Mouse (Mus musculus) liver, embryonic 11.5 days (tissue): Measurements from ENCODE around the gene Gstp1. TPM values are rescaled to one million over a fixed set of nuclear protein-coding genes. Genes with fewer than 3 reads are reported as not detected.

ENCODE experiments used
- ATAC-seq: fragments of 200-750 bp; cut with Nextera tagmentation; replicated peaks from 2 replicates; pipeline ENCODE4 v1.8.0; 2017; ENCODE audit warnings: moderate number of reproducible peaks, mild to moderate bottlenecking, moderate TSS enrichment, moderate library complexity; ENCODE audit not compliant: low FRiP score
- DNase-seq: peaks from one replicate; pipeline ENCODE4 v3.0.0-alpha.2; 2017; ENCODE audit warnings: low spot score
- H3K27ac ChIP-seq: fragments of 300-500 bp; sonication (generic); 2 replicates; pipeline ENCODE4 v1.5.1; 2014; ENCODE audit warnings: mild to moderate bottlenecking, low read depth, low read length, control low read depth
- H3K27me3 ChIP-seq: fragments of 300-500 bp; sonication (generic); replicated peaks from 2 replicates; pipeline ENCODE4 v1.6.1; 2014; ENCODE audit warnings: low read length, mixed read lengths; ENCODE audit not compliant: control insufficient read depth, insufficient read depth
- H3K36me3 ChIP-seq: fragments of 300-500 bp; sonication (generic); 2 replicates; pipeline ENCODE4 v1.6.1; 2014; ENCODE audit warnings: mild to moderate bottlenecking, low read length, moderate library complexity, mixed read lengths; ENCODE audit not compliant: control insufficient read depth, insufficient read depth
- H3K4me1 ChIP-seq: fragments of 300-500 bp; sonication (generic); replicated peaks from 2 replicates; pipeline ENCODE4 v1.6.1; 2014; ENCODE audit warnings: low read length, mixed read lengths; ENCODE audit not compliant: control insufficient read depth, insufficient read depth
- H3K4me2 ChIP-seq: fragments of 300-500 bp; sonication (generic); 2 replicates; pipeline ENCODE4 v1.6.1; 2014; ENCODE audit warnings: mild to moderate bottlenecking, control low read depth, moderate library complexity
- H3K4me3 ChIP-seq: fragments of 300-500 bp; sonication (generic); 2 replicates; pipeline ENCODE4 v1.5.1; 2014; ENCODE audit warnings: low read depth, low read length, control low read depth
- H3K9ac ChIP-seq: fragments of 300-500 bp; sonication (generic); 2 replicates; pipeline ENCODE4 v1.6.1; 2014; ENCODE audit warnings: low read depth, low read length, control low read depth
- H3K9me3 ChIP-seq: fragments of 300-500 bp; sonication (generic); 2 replicates; pipeline ENCODE4 v1.6.1; 2016; ENCODE audit warnings: low read length, inconsistent platforms, mixed read lengths; ENCODE audit not compliant: control insufficient read depth
- WGBS: fragments of 180-500 bp; shearing (Covaris S2); extraction: QIAGEN DNeasy Blood & Tissue Kit; methylation state at CpG from one replicate; pipeline ENCODE4 v1.1.7; 2014; 5-methylcytosine and 5-hydroxymethylcytosine counted together
- polyA plus RNA-seq: library from polyadenylated mRNA; unstranded; fragments of >200 nt; fragmentation: Nextera tagmentation; extraction: Ambion mirVana; gene quantifications from 2 replicates; pipeline ENCODE4 v1.2.1, GENCODE M21; 2014

Gene Gstp1
- polyA plus RNA-seq, 1 experiment from 2014 or later = 765 TPM

DNA sequence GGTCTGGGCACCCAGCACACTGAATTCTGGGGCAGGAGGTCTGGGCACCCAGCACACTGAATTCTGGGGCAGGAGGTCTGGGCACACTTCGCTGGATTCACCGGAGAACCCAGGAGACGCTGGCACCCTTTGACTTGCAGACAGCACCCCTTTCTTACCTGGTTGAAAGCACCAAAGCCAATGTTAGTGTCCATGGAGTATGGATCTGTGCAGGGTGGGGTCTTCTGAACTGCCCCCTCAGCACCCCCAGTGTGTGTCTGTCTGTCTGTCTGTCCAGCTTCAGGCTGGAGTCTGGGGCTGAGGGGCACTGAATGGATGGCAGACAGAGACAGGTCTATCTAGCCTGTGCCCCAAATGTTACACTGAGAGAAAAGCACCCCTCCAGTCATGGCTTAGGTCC lies 46.2 kb downstream of the Gstp1 start:
- Histone ChIP-seq H3K27ac (no peak overlapping the region), H3K4me1 (peaks cover 10% of the 10 kb centered on the region), H3K36me3 (no peaks in the 10 kb centered on the region), H3K9me3 (no peaks in the 10 kb centered on the region), H3K4me2 (no peak overlapping the region), H3K9ac (no peak overlapping the region), H3K4me3 (no peak overlapping the region), H3K27me3 (no peaks in the 10 kb centered on the region)
- no peak for DNase-seq
- ATAC-seq = no peak
- 89% methylated on average over 3 of the region's 3 CpGs for WGBS

DNA sequence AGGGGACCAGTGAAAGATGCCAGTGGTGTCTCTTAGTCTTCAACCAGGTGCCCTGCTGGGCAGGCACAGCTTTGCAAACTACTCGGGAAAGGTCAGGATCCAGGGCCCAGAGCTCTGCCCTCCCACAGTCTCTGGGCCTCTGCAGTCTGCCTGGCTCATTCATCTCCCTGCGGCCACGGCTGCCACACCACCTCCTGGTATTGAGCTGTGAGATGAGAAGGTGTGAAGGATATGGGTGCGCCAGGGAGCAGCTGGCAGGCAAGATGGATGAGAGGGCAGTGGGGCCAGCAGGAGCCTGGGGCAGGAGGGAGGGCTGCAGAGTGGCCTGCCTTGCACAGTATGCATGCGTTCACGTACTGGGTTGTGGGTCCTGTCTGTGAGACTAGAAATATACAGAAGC lies 47.0 kb downstream of the Gstp1 start:
- Histone ChIP-seq H3K9ac (no peak overlapping the region), H3K4me3 (no peak overlapping the region), H3K27ac (no peak overlapping the region), H3K4me2 (no peak overlapping the region), H3K36me3 (no peaks in the 10 kb centered on the region), H3K4me1 (peaks cover 15% of the 10 kb centered on the region), H3K27me3 (no peaks in the 10 kb centered on the region), H3K9me3 (no peaks in the 10 kb centered on the region)
- ATAC-seq = no peak
- 57% methylated on average over 6 of the region's 6 CpGs for WGBS
- no peak for DNase-seq

DNA sequence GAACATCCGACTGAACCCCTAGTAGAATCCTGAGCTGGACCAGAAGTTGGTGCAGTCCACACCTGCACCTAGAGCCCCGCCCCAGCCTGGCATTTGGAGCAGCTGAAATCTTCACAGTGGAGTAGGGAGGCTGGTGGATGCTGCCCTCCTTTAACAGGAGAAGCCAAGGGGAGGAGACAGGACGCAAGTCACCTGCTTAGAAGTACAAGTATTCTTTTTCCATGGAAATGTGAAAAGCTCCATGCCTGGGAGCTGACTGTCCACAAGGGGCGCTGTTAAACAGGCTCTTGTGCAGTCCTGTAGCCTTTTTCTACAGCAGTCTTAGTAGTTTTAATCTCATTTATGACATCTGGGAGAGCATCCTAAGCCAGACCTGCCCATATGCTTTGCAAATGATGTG lies 49.0 kb downstream of the Gstp1 start:
- H3K27ac ChIP-seq = no peak overlapping the region
- no peaks in the 10 kb centered on the region for H3K36me3 ChIP-seq
- H3K4me1 ChIP-seq = peaks cover 23% of the 10 kb centered on the region
- ATAC-seq = no peak
- 87% methylated on average over 4 of the region's 4 CpGs for WGBS
- H3K4me3 ChIP-seq = no peak overlapping the region
- no peaks in the 10 kb centered on the region for H3K9me3 ChIP-seq
- H3K27me3 ChIP-seq = no peaks in the 10 kb centered on the region
- H3K9ac ChIP-seq = no peak overlapping the region
- no peak overlapping the region for H3K4me2 ChIP-seq
- DNase-seq = no peak

DNA sequence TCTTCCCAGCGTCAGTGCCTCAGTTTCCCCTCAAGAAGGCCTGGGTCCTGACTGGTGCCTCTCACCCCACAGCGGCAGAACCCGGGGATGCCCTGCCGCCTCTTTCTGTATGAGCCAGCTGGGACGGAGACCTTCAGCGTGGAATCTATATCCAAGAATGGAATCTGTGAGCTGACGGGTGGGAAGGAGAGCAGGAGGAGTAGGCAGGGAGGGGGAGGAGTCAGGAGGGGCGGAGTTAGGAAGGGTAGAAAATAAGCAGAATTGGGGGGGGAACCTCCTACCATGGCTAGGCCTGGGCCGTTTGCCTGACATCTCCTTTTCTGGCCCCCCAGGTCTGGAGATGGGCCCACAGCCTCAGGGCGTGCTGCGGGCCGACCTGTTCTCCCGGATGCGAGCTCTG lies 49.7 kb downstream of the Gstp1 start:
- H3K9me3 ChIP-seq = no peaks in the 10 kb centered on the region
- no peak overlapping the region for H3K4me2 ChIP-seq
- no peak for ATAC-seq
- H3K9ac ChIP-seq = no peak overlapping the region
- H3K4me3 ChIP-seq = no peak overlapping the region
- H3K27ac ChIP-seq = no peak overlapping the region
- no peak for DNase-seq
- H3K4me1 ChIP-seq = peaks cover 23% of the 10 kb centered on the region
- no peaks in the 10 kb centered on the region for H3K36me3 ChIP-seq
- WGBS = 85% methylated on average over 13 of the region's 14 CpGs
- no peaks in the 10 kb centered on the region for H3K27me3 ChIP-seq

DNA sequence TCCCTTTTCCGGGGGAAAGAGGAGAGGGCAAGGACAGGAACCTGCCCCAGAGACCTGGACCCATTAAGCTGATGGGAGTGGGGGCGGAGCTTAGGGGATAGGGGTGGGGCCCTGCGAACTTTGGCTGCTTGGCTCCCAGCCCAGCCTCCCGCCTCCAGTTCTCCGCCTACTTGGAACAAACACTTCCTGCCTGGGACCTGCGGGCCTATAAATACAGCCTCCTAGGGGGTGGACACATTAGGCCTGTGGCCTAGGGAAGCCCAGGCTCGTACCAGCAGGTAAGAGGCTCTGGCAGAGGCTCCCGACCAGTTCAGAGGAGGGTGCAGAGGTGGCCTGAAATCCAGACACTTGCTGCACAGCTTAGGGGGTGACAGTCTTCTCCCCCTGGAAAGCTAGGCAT lies 51.5 kb downstream of the Gstp1 start, which contains the start of gene Acy3:
Gene Acy3, plus strand, starts transcription at position 237 of the 400 bp plus-strand sequence.
- ATAC-seq = peak; percentile 66
- Histone ChIP-seq H3K9me3 (no peaks in the 10 kb centered on the region), H3K9ac (peak within 1 kb of the TSS; percentile 35; the same call in 1 of the 2 replicates), H3K27me3 (no peaks in the 10 kb centered on the region), H3K4me1 (peaks cover 23% of the 10 kb centered on the region), H3K4me2 (peak within 1 kb of the TSS; percentile 48), H3K4me3 (0 out of 2 replicates have a peak within 1 kb of the TSS, but pooled peaks have one; percentile 14), H3K27ac (peak within 1 kb of the TSS; percentile 61; the same call in 1 of the 2 replicates), H3K36me3 (no peaks in the 10 kb centered on the region)
- WGBS = 11% methylated on average over 8 of the region's 8 CpGs
- DNase-seq = peak; percentile 75

Other genes starting within 250 kb of the Gstp1 start
- 35.4 and 37.5 TPM in 2 replicates for gene Chka, start 186.2 kb downstream of the Gstp1 start, polyA plus RNA-seq
- gene Tcirg1, start 130.9 kb downstream of the Gstp1 start, polyA plus RNA-seq = 39.8 and 42.8 TPM in 2 replicates
- 278 and 287 TPM in 2 replicates for gene Ndufs8, start 125.2 kb downstream of the Gstp1 start, polyA plus RNA-seq
- gene Aldh3b1, start 108.2 kb downstream of the Gstp1 start, polyA plus RNA-seq = 1.7 TPM in 2 replicates
- 14.2 and 16.0 TPM in 2 replicates for gene Unc93b1, start 102.8 kb downstream of the Gstp1 start, polyA plus RNA-seq
- gene Aldh3b3, start 79.3 kb downstream of the Gstp1 start, polyA plus RNA-seq = not detected in 2 replicates
- gene Aldh3b2, start 65.7 kb downstream of the Gstp1 start, polyA plus RNA-seq = 0.48 and 0.70 TPM in 2 replicates
- gene Acy3, start 51.4 kb downstream of the Gstp1 start, polyA plus RNA-seq = 12.0 and 14.5 TPM in 2 replicates
- gene Tbx10, start 45.2 kb downstream of the Gstp1 start, polyA plus RNA-seq = 1.8 TPM in 2 replicates
- gene Nudt8, start 37.4 kb downstream of the Gstp1 start, polyA plus RNA-seq = 30.8 and 32.3 TPM in 2 replicates
- gene Gm49405, start 37.4 kb downstream of the Gstp1 start, polyA plus RNA-seq = 1.6 and 2.4 TPM in 2 replicates
- gene Doc2g, start 34.7 kb downstream of the Gstp1 start, polyA plus RNA-seq = 2.8 and 4.1 TPM in 2 replicates
- 232 and 234 TPM in 2 replicates for gene Ndufv1, start 25.2 kb downstream of the Gstp1 start, polyA plus RNA-seq
- 5.5 and 6.1 TPM in 2 replicates for gene Gstp2, start 8.0 kb upstream of the Gstp1 start, polyA plus RNA-seq
- 14.6 and 16.7 TPM in 2 replicates for gene Gstp3, start 21.6 kb upstream of the Gstp1 start, polyA plus RNA-seq
- gene Cabp2, start 43.6 kb upstream of the Gstp1 start, polyA plus RNA-seq = 0.51 and 0.52 TPM in 2 replicates
- gene Cdk2ap2, start 59.2 kb upstream of the Gstp1 start, polyA plus RNA-seq = 121 and 135 TPM in 2 replicates
- gene Pitpnm1, start 62.0 kb upstream of the Gstp1 start, polyA plus RNA-seq = 7.2 and 8.0 TPM in 2 replicates
- 56.2 and 61.8 TPM in 2 replicates for gene Aip, start 87.9 kb upstream of the Gstp1 start, polyA plus RNA-seq
- not detected in 2 replicates for gene Gpr152, start 101.8 kb upstream of the Gstp1 start, polyA plus RNA-seq
- 0.21 TPM in 1 of 2 replicates, not detected in the other for gene Cabp4, start 106.0 kb upstream of the Gstp1 start, polyA plus RNA-seq
- gene Coro1b, start 110.6 kb upstream of the Gstp1 start, polyA plus RNA-seq = 126 and 132 TPM in 2 replicates
- 38.7 and 41.1 TPM in 2 replicates for gene Ptprcap, start 115.6 kb upstream of the Gstp1 start, polyA plus RNA-seq
- gene Rps6kb2, start 125.4 kb upstream of the Gstp1 start, polyA plus RNA-seq = 41.0 and 53.5 TPM in 2 replicates
- 0.89 and 1.2 TPM in 2 replicates for gene Carns1, start 137.5 kb upstream of the Gstp1 start, polyA plus RNA-seq
- gene Tbc1d10c, start 153.3 kb upstream of the Gstp1 start, polyA plus RNA-seq = 3.3 and 3.4 TPM in 2 replicates
- gene Ppp1ca, start 154.1 kb upstream of the Gstp1 start, polyA plus RNA-seq = 773 and 809 TPM in 2 replicates
- 35.7 and 38.8 TPM in 2 replicates for gene Rad9a, start 163.7 kb upstream of the Gstp1 start, polyA plus RNA-seq
- 1.9 and 2.4 TPM in 2 replicates for gene Clcf1, start 176.3 kb upstream of the Gstp1 start, polyA plus RNA-seq
- gene AC109138.7, start 176.4 kb upstream of the Gstp1 start, polyA plus RNA-seq = not detected in 2 replicates
- gene Pold4, start 193.9 kb upstream of the Gstp1 start, polyA plus RNA-seq = 22.1 and 24.9 TPM in 2 replicates
- 3.2 and 3.3 TPM in 2 replicates for gene Ssh3, start 231.2 kb upstream of the Gstp1 start, polyA plus RNA-seq
- 2.9 and 3.2 TPM in 2 replicates for gene Ankrd13d, start 245.2 kb upstream of the Gstp1 start, polyA plus RNA-seq